Mouse (Mus musculus): Measurements from ENCODE around the gene Prkrip1. TPM values are rescaled to one million over a fixed set of nuclear protein-coding genes. Genes with fewer than 3 reads are reported as not detected.

The Prkrip1 gene
- polyA plus RNA-seq, 1 experiment from 2014 or later: 76.8 TPM

GRCm38 (mm10) chr5:136146936-136147335, 51.8 kb downstream of the Prkrip1 start:
- DNase-seq (ENCODE audit: low spot score): no peak
- 97% methylated on average over 1 of the region's 1 CpGs for WGBS

GRCm38 (mm10) chr5:136144606-136145430, 53.9 kb downstream of the Prkrip1 start:
- Histone ChIP-seq H3K4me1 (no peaks in the 10 kb centered on the region), H3K27me3 (replicated peaks; ENCODE audit: low read depth, poor library complexity, severe bottlenecking) (no peaks in the 10 kb centered on the region), H3K27ac (replicated peaks) (no peak overlapping the region), H3K9me3 (peaks cover 7% of the 10 kb centered on the region; the same call in 1 of the 2 replicates), H3K36me3 (replicated peaks) (peaks cover 30% of the 10 kb centered on the region), H3K4me3 (no peak overlapping the region)
- 79% methylated on average over 12 of the region's 12 CpGs for WGBS
- DNase-seq (ENCODE audit: low spot score): no peak

More at GRCm38 (mm10) chr5:136146936-136147335, 51.8 kb downstream of the Prkrip1 start:
- Histone ChIP-seq H3K4me3 (no peak overlapping the region), H3K9me3 (peaks cover 7% of the 10 kb centered on the region; the same call in 1 of the 2 replicates), H3K27me3 (replicated peaks; ENCODE audit: low read depth, poor library complexity, severe bottlenecking) (no peaks in the 10 kb centered on the region), H3K36me3 (replicated peaks) (peaks cover 9% of the 10 kb centered on the region), H3K27ac (replicated peaks) (no peak overlapping the region), H3K4me1 (no peaks in the 10 kb centered on the region)

GRCm38 (mm10) chr5:136143161-136143755, 55.5 kb downstream of the Prkrip1 start:
- no peak for DNase-seq (ENCODE audit: low spot score)
- Histone ChIP-seq H3K4me3 (no peak overlapping the region), H3K27me3 (replicated peaks; ENCODE audit: low read depth, poor library complexity, severe bottlenecking) (no peaks in the 10 kb centered on the region), H3K9me3 (peaks cover 7% of the 10 kb centered on the region; the same call in 1 of the 2 replicates), H3K27ac (replicated peaks) (no peak overlapping the region), H3K36me3 (replicated peaks) (peaks cover 46% of the 10 kb centered on the region), H3K4me1 (no peaks in the 10 kb centered on the region)
- WGBS: 91% methylated on average over 6 of the region's 6 CpGs

- peaks cover 50% of the 10 kb centered on the region for H3K36me3 ChIP-seq (replicated peaks)
- DNase-seq (ENCODE audit: low spot score): no peak
- no peak overlapping the region for H3K27ac ChIP-seq (replicated peaks)
- H3K9me3 ChIP-seq: peaks cover 7% of the 10 kb centered on the region; the same call in 1 of the 2 replicates
- no peak overlapping the region for H3K4me3 ChIP-seq
- H3K4me1 ChIP-seq: no peaks in the 10 kb centered on the region
- WGBS: 83% methylated on average over 5 of the region's 5 CpGs
- H3K27me3 ChIP-seq (replicated peaks; ENCODE audit: low read depth, poor library complexity, severe bottlenecking): no peaks in the 10 kb centered on the region
Observed at GRCm38 (mm10) chr5:136142746-136143145, 56.0 kb downstream of the Prkrip1 start.

- no peak overlapping the region for H3K4me3 ChIP-seq
- no peak overlapping the region for H3K27ac ChIP-seq (replicated peaks)
- DNase-seq (ENCODE audit: low spot score): no peak
- peaks cover 13% of the 10 kb centered on the region for H3K4me1 ChIP-seq
- no peaks in the 10 kb centered on the region for H3K27me3 ChIP-seq (replicated peaks; ENCODE audit: low read depth, poor library complexity, severe bottlenecking)
- peaks cover 50% of the 10 kb centered on the region for H3K36me3 ChIP-seq (replicated peaks)
- H3K9me3 ChIP-seq: peaks cover 7% of the 10 kb centered on the region; the same call in 1 of the 2 replicates
- WGBS: 95% methylated on average over 10 of the region's 10 CpGs
Observed at GRCm38 (mm10) chr5:136140057-136140482, 58.7 kb downstream of the Prkrip1 start.

GRCm38 (mm10) chr5:136139393-136139792, 59.4 kb downstream of the Prkrip1 start:
- Histone ChIP-seq H3K4me1 (peaks cover 20% of the 10 kb centered on the region), H3K27ac (replicated peaks) (no peak overlapping the region), H3K4me3 (no peak overlapping the region), H3K27me3 (replicated peaks; ENCODE audit: low read depth, poor library complexity, severe bottlenecking) (no peaks in the 10 kb centered on the region), H3K9me3 (peaks cover 7% of the 10 kb centered on the region; the same call in 1 of the 2 replicates), H3K36me3 (replicated peaks) (peaks cover 52% of the 10 kb centered on the region)
- 95% methylated on average over 13 of the region's 13 CpGs for WGBS
- no peak for DNase-seq (ENCODE audit: low spot score)

- WGBS: 75% methylated on average over 13 of the region's 13 CpGs
Observed at GRCm38 (mm10) chr5:136137658-136138274, 61.0 kb downstream of the Prkrip1 start.

GRCm38 (mm10) chr5:136136292-136136990, 62.3 kb downstream of the Prkrip1 start:
- Histone ChIP-seq H3K36me3 (replicated peaks) (peaks cover 66% of the 10 kb centered on the region), H3K4me3 (peak overlapping the region; percentile 70), H3K27ac (replicated peaks) (peak overlapping the region; percentile 87), H3K9me3 (no peaks in the 10 kb centered on the region), H3K27me3 (replicated peaks; ENCODE audit: low read depth, poor library complexity, severe bottlenecking) (no peaks in the 10 kb centered on the region), H3K4me1 (peaks cover 22% of the 10 kb centered on the region)
- 7% methylated on average over 20 of the region's 20 CpGs for WGBS
- peak; percentile 33 for DNase-seq (ENCODE audit: low spot score)

More at GRCm38 (mm10) chr5:136137658-136138274, 61.0 kb downstream of the Prkrip1 start:
- peaks cover 68% of the 10 kb centered on the region for H3K36me3 ChIP-seq (replicated peaks)
- no peaks in the 10 kb centered on the region for H3K27me3 ChIP-seq (replicated peaks; ENCODE audit: low read depth, poor library complexity, severe bottlenecking)
- peak overlapping the region; percentile 70; the same call in 1 of the 2 replicates for H3K4me3 ChIP-seq
- peaks cover 22% of the 10 kb centered on the region for H3K4me1 ChIP-seq
- H3K27ac ChIP-seq (replicated peaks): no peak overlapping the region
- DNase-seq (ENCODE audit: low spot score): peak; percentile 53
- H3K9me3 ChIP-seq: 0 out of 2 replicates have a peak, but pooled peaks cover 3% of the 10 kb centered on the region

- Histone ChIP-seq H3K27ac (replicated peaks) (peak within 1 kb of the TSS; percentile 87), H3K36me3 (replicated peaks) (peaks cover 66% of the 10 kb centered on the region), H3K27me3 (replicated peaks; ENCODE audit: low read depth, poor library complexity, severe bottlenecking) (no peaks in the 10 kb centered on the region), H3K9me3 (no peaks in the 10 kb centered on the region), H3K4me1 (peaks cover 22% of the 10 kb centered on the region), H3K4me3 (peak within 1 kb of the TSS; percentile 70)
- under 1% methylated on average over 60 of the region's 60 CpGs for WGBS
- DNase-seq (ENCODE audit: low spot score): peak; percentile 96
Observed at GRCm38 (mm10) chr5:136135571-136136291, 63.0 kb downstream of the Prkrip1 start, which contains the start of the genes Lrwd1 and Alkbh4. Lrwd1 (minus strand) TSS chr5:136136074. Alkbh4 (plus strand) TSS chr5:136136146.
